Mouse (Mus musculus) lung, postnatal 14 days (tissue): ENCODE results near the gene Dcun1d2.
"Not testable (repeated sequence)": the region's sequence is repeated elsewhere in the genome, so short reads cannot be mapped to it uniquely, and the experiment has no call there.

Experiments used
- DNase-seq: peaks from one replicate; pipeline ENCODE4 v3.0.0; 2021

Dcun1d2 gene

DNA sequence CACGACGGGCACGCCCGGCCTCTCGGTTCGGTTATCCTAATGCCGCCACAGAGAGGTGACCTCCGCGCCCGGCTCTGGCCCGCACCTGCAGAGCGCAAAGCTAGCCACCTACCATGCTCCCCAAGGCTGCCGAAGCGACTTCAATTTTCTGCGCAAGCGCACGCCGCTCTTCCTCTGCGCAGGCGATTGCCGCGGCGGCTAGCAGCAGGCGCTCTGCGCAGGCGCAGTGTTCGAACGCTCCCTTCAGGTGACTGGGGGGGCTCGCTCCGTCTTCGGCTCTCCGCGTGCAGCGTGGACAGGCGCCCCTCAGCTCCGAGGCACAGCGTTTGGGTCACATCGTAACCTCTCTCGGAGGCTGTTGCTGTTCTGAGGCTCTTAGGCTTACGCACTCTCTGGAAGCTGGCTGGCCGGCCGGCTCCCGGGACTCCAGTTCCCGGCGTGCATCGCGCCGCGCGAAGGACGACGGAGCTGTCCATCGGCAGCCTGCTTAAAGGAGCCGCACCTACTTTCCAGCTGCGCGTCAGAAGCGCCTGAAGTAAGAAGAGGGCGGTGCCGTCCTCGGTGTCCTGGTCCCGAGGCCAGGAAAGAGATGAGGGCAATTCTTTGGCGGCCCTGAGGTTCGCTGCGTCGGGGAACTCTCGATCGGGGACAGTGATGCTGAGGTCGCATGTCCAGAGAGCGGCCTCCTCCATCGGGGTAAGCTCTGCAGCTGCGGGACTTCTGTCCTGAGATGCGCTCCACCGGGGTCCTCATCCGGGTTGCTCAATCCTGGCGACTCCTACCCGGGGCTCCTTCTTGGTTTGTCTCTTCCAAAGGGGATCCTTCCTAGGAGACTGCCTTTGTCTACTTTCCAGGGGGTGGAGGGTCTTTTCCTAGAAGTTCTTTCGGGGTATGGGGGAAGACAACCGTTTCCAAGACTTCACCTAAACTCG, at the start of gene Dcun1d2, which contains the start of gene Tmco3:
Gene Dcun1d2 (minus strand): TSS at position 440 of the 932 bp plus-strand sequence.
Gene Tmco3 (plus strand): TSS at position 499 of the 932 bp plus-strand sequence.
- peak; percentile 97 for DNase-seq

DNA sequence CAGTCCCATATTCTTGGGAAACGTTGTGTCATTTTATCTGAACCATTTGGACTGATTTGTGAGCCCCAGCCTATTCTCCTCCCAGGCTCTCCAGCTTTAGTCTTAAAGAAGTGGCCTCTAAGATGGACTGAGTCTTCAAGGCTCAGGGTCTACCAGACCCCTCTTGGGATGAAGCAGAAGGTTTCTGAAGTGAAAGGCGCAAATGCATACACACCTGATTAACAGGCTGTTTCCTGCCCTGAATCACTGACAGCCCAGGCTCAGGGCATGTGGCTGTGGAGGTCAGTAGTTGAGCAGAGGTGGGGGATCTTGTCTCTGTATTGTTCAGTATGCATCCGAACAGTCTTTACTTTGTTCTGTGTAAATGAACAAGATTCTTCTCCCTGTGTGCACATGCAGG, 49.7 kb upstream of the Dcun1d2 start:
- DNase-seq: no peak

DNA sequence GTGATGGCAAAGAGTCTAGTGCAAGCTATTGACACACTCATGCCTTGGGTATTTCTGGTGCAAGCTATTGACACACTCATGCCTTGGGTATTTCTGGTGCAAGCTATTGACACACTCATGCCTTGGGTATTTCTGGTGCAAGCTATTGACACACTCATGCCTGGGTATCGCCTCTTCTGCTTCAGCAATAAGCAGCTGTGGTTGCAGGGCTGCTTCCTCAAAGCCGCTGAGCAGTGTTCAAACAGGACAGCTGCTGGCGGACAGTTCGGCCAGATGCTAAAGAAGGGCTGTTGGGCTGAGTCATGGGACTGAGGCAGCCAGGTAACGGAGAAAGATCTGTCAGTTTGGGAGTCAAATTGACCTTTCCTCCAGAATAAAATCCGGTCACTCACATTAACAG, 49.3 kb upstream of the Dcun1d2 start:
- not testable (repeated sequence) for DNase-seq

DNA sequence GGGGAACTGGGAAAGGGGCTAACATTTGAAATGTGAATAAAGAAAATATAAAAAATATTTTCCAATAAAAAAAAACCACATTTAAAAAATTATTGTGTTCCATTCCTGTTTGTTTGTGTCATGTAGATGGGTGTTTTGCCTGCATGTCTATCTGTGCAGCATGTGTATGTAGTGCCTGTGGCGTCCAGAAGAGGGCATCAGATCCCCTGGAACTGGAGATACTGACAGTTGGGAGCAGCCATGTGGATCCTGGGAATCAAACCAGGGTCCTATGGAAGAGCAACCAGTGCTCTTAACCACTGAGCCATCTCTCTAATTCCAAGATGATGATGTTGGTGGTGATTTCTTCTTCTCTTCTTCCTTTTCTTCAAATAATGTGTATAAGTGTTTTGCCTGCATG, 46.7 kb upstream of the Dcun1d2 start:
- DNase-seq: no peak

DNA sequence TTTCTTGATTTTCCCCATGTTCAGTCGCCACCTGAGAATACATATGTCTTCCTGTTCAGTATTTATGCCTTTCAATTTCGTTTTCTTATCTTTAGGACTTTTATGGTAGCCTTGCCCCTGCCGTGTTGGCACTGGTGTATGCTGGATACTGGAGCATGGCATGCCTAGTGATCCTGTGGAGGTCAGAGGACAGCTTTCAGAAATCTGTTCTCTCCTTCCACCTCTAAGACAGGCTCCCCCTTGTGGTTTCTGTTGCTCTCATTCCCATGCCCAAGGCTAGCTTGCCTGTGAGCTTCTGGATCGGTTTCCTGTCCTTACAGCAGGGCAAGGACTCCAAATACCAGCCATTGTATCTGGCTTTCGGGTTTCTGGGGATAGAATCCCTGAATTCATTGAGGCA, 38.7 kb upstream of the Dcun1d2 start:
- DNase-seq: peak; percentile 39

DNA sequence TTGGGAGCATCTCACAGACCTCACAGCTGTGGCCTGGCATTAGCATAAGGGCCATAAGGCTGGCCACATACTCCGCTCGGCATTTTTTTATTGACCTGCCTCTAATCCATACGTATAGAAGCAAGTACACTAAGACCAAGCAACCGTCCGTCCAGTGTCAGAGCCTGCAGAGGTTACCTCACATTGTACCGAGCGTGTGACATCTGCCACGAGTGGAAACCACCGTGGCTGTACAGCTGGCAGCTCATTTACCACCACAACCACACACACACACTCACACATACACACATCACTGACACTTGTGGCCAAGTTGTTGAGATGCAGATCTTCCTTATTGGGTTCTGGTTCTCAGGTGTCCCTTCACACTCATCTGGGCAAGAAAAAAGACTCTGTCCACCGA, 28.7 kb upstream of the Dcun1d2 start:
- no peak for DNase-seq

DNA sequence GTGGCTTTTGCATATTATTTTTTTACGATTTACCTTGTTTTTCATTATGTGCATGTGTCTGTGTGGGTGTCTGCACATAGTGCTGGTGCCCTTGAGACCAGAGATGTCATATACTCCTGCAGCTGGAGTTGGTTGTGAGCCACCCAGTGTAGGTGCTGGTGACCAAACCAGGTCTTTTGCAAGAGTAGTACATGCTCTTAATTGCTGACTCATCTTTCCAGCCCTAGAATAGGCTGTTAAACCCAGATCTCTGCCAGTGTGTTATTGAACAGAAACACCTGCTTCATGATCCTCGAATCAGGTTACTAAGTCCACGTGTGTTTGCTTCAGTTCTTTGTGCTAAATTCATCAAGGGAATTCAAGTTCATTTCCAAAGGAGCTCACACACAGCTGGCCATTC, 27.0 kb upstream of the Dcun1d2 start:
- no peak for DNase-seq

DNA sequence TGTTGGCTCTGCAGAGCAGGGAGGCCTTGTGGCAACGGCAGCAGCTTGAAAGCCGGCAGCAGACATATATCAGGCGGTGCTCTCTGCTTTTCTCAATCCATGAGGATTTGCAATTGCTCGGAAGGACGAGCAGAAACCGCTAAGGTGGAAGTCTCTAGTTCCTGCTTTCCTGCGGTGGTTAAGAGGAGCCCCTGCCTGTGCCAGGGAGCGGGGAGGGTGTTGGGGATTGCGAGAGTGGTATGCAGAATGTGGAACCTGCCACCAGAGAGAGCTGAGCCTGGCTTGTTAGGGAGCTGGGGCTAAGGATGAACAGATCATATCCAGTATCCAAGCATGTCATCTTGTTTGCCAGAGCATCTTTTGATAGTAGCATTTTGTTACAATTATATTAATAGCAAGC, 19.0 kb upstream of the Dcun1d2 start:
- no peak for DNase-seq

DNA sequence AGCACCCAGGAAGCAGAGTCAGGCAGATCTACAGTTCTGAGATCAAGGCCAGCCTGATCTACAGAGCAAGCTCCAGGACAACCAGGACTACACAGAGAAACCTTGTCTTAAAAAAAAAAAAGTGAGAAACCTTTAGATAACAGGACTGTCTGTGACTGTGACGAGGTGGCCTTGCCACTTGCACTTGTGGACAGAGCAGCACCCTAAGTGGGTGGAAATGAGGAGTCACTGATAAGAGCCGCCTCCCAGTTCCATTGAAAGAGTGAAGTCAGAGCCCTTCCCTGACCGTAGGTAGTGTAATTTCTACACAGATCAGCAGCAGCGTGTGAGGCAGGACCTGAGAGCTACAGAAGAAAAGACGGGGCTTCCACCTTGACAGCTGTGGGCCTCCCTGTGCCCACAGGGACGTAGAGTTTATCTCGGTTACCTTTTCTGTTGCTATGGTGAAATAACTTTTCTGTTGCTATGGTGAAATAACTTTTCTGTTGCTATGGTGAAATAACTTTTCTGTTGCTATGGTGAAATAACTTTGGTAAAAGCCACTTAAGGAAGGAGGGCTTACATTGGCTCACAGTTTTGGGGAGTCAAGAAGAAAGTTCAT, 18.5 kb upstream of the Dcun1d2 start:
- DNase-seq: no peak

DNA sequence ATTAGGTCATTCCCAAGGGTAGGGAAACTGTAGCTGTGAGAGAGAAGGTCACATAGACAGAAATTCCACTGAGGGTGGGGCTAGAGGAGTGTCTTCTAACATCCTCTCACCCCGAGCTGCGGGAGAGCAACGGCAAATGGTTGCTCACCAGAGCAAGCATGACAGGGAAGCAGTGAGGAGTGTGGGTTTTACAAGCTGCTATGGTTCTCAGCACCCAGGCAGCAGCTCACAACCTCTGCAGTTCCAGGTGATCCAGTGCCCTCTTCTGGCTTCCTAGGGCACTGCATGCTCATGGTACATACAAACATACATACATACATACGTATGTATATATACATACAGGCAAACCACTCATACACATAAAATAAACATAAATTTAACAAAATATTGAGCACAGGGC, 18.0 kb upstream of the Dcun1d2 start:
- no peak for DNase-seq

DNA sequence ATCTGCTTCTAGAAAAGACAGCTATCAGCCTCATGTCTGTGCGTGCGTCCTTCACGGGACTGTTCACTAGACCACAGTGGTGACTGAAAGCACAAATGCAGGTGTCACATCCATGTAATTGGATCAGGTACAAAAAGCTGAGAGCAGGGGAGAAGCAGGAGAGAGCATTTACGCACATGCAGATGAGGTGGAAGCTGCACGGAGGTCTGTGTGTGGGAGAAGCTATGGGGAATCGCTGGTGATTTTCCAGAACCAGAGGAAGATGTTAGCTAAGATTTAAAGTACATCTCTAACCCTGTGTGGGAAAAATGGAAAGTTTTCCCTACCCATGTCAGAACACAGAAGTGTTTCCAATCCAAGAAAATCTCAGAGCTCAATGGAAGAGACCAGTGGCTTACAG, 17.5 kb upstream of the Dcun1d2 start:
- no peak for DNase-seq

DNA sequence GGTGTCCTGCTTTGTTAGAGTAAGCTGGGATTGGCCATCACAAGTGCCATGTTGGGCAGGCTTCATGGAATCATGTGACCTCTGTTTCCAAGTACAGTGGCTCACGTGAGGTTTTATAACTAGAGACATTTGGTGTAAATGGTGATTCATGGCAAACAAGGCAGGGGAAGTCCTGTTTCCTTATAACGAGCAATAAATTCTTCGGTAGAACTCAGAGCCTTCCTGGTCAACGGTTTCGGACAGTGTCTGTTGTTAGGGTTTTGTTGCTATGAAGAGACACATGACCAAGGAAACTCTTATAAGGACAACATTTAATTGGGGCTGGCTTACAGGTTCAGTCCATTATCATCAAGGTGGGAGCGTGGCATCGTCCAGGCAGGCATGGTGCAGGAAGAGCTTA, 13.1 kb upstream of the Dcun1d2 start:
- no peak for DNase-seq

DNA sequence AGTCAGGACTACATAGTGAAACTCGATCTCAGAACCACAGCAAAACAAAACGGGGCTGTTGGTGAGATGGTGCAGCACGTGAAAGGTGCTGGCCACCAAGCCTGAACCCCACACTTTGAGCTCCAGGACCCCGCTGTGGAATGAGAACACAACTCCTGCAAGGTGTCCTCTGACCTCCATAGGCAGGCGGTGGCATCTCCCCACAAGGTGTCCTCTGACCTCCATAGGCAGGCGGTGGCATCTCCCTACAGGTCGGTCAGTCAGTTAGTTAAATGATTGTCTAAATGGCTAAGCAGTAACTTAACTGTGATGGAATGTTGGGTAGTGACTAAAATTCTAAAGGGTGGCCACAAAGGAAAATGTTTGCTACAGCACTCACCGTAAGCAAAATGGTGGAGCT, 11.6 kb upstream of the Dcun1d2 start:
- no peak for DNase-seq

DNA sequence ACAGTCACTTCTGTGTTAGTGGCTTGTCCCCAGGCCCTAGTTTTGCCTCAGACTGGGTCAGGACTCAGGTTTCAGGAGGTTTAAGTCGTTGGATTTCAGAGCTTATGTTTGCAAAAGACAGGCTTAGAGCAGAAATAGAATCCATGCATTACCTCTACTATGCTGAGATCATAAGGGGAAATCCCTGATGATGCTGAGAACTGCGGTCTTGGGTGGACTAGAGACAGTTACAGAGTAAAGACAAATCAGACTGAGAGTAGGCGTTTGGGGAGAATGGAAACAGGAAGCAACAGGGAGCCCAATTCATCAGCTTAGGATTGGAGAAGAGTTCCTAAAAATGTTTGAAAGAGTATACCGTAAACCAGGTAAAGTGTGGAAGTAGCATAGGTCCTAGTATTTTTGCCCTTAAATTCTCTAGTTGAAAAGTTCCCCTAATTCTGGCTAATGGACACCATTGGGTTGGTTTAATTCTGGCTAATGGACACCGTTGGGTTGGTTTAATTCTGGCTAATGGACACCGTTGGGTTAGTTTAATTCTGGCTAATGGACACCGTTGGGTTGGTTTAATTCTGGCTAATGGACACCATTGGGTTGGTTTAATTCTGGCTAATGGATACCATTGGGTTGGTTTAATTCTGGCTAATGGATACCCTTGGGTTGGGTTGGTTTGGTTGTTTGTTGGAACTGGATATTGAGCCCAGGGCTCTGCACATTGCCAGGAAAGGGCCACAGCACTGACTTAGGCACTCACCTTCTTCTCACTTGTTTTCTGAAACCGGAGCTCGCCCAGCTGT, 5.9 kb upstream of the Dcun1d2 start:
- no peak for DNase-seq

DNA sequence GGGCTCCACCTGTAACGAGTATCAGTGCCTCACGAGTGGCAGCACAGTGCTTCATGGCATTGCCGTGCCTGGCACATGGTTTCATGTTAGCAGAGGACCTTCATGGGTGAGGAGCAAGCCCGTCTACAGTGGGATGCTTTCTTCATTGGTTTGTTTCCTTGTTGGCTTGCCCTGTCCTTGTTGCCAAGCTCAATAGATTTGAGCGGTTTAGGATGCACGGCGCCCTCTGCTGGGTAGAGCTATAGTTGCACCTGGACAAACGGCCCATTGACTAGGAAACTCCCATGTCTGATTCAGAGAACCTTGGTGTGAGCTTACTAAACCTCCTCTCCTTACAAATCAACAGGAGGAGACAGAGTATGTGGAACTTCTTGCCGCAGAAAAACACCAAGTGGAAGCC, 4.4 kb upstream of the Dcun1d2 start:
- DNase-seq: peak; percentile 82

DNA sequence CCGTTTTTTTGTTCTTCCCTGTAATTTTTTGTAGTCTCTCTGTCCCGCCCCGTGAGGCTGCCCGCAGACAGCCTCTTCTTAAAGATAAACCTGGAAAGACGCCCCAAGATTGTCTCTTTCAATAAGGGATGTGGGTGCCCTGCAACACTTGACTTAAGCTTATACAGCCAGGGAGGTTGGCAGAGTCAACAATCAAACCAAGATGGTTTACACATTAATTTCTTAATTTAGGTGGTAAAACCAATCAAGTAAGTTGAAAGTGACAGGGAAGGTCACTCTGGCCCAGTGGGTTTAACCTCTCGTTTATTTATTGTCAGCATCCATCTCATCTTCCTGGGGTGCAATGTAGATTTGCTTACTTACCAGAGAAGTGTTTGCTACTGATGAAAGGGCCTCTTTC, 715 bp upstream of the Dcun1d2 start:
- DNase-seq: no peak

DNA sequence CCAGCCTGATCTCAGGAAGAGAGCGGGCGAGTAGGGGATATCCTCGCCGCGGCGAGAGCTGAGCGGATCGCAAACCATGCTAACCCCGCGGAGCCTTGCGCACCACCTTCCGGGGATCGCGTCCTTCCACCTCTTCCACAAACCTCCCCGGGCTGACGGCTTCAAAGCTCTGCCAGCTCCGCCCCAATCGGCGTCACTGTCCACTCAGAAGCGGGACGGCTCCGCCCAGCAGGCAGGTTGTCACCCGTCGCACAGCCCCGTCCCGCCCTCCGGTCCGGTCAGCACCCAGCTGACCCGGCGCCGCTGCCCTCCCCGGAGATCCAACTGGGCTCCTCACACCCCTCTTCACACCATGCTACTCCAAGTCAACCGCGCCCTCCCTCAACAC, 633 bp downstream of the Dcun1d2 start:
- peak; percentile 91 for DNase-seq

DNA sequence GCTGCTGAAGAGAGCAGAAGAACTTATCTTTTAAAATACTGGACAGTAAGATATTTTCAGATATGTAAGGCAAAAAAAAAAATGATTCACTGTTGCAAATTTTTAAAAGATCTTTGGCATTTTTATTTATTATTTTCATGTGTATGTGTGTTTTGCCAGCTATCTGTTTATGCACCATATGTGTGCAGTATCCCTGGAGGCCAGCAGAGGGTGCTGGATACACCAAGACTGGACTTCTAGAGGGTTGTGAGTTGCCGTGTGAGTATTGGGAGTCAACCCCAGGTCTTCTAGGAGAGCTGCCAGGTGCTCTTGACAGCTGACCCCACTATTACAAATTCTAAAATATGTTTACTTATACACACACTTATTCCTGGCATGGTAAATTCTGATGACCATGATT, 4.7 kb downstream of the Dcun1d2 start:
- DNase-seq: no peak

DNA sequence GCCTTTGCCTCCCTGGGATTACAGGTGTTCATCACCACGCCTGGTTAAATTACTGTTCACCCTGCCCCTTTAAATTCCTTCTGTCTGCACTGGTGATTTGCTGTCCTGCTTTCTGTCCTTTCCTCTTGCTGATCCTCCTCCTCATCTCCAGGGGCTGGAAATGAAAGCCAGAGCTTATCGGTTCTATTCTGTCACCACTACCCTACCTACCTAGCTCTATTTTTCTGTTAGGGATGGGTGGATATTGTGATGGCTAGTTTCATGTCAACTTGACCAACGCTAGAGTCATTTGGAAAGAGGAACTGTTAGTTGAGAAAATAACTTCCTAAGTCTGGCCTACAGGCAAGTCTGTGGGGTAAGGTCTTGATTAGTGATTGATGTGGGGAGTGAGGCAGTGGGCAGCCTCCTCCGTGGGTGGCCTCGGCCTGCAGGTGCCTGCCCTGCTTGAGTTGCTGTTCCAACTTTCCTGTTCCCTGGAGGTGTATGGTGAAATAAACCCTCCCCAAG, 10.9 kb downstream of the Dcun1d2 start:
- DNase-seq: no peak

DNA sequence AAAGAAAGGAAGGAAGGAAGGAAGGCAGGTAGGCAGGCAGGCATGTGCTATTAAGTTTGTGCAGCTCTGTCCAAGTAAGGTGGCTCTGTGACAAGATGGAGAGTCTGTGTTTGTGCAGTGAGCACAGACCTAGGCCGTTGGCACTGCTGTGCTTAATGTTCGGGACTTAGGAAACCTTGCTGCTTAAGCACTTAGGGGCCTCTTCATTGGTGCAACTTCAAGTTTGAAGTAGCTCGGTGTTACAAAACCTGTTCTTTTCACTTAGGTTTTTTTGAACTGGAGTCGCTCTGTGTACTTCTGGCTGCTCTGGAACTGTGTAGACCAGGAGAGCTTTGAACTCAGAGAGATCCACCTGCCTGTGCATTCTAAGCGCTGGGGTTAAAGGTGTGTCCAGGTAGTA, 15.1 kb downstream of the Dcun1d2 start:
- no peak for DNase-seq

DNA sequence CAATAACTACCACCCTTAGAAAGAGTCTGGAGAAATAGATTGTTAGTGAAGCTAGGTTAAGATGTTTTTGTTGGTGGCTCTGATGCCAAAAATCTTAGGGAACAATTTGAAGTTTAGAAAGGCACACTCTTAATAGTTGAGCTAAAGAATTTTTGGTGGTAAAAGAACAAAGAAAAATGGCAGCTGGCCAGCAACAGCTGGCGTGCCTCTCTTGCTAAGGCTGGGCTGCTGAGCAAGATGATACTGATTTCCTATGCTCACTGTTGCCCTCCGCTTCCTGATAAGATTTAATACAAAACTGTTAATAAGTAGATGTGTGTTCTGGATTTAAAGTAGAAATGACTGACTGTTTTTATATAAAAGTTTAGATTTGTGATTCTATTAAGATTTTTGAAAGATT, 20.4 kb downstream of the Dcun1d2 start:
- peak; percentile 39 for DNase-seq

DNA sequence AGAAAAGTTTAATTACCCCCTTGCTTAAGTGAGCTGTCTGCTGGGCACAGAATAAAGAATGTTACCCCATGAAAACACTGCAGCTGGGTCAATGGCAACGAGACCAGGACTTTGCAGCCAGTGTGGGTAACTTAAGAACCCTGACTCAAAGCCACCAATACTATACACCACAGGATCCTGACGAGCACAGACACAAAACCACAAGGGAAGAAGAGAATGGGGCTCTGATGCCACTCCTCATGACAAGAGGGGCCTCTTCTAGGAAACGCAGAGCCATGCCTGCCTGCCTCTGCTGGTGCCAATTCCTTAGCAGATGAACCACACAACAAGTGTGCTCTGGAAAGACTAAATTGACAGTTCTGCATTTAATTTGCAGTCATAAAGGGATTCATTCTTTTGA, 24.6 kb downstream of the Dcun1d2 start:
- DNase-seq: no peak

DNA sequence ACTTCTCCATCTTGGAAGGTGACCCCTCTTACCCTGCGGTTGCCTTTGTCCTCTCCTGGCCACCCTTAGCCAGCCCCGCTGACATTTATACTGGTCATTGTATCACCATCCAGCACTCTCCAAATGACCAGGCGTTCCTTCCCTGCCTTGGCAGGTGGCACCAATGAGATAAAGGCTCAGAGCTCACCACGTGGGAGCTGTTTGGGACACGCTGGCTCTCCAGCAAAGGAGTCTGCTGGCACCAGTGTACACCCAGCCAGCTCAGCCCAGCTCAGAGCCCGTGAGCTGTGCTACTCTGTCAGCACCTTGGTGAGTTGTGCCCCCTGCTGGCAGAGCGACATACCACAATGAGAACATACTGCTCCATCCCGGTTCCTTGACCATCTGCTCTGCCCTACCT, 33.9 kb downstream of the Dcun1d2 start, which contains the start of gene Adprhl1:
Gene Adprhl1 (minus strand): TSS at position 144 of the 400 bp plus-strand sequence.
- peak; percentile 80 for DNase-seq
